In genomic region chr16:76433076-76433825, GRCm38 (mm10) we compare ENCODE assay signal across 7 mouse cellular contexts. TPM values are rescaled to one million over a fixed set of nuclear protein-coding genes. Genes with fewer than 3 reads are reported as not detected.
DNase-seq lines count a peak whose midpoint lies in the region.

No protein-coding gene starts in this region.

- peak; percentile 27 for DNase-seq in layer of hippocampus, adult 11-12 months (ENCODE audit: low spot score)
- no peak for DNase-seq in layer of hippocampus, adult 9-10 months (ENCODE audit: low spot score)
- peak; percentile 84 for DNase-seq in gastrocnemius, adult 18-20 months (ENCODE audit: low spot score)
- peak; percentile 40 to 54 for DNase-seq in kidney, postnatal 25 days
- peak; percentile 48 for DNase-seq in right cerebral cortex, postnatal 25 days
- DNase-seq in urinary bladder, postnatal 36 days (ENCODE audit: low spot score in 2 of 2): no peak
- DNase-seq in adrenal gland, postnatal 10 days: no peak

RNA-seq across cellular contexts. Expression of gene Nrip1, which starts 59.6 kb away (rescaled TPM):
- total RNA-seq in gastrocnemius, adult 18-20 months (2021): 10 to 100 TPM; 32.8 to 45.6 TPM
- total RNA-seq in adrenal gland, postnatal 10 days (2021): 10 to 100 TPM; 45.2 to 64.7 TPM

Comparison
In these comparisons a context has a peak if more than half of its experiments do, and no peak if none do; other contexts are left out.
1. DNase-seq: peak in layer of hippocampus, adult 11-12 months (single experiment), gastrocnemius, adult 18-20 months (single experiment), kidney, postnatal 25 days (2 of 2) and right cerebral cortex, postnatal 25 days (single experiment); none in layer of hippocampus, adult 9-10 months (single experiment), urinary bladder, postnatal 36 days (0 of 2) and adrenal gland, postnatal 10 days (single experiment).